Comparison of ENCODE assay signal across 8 mouse cellular contexts in genomic region chr7:45053117-45053930, GRCm38 (mm10). TPM values are rescaled to one million over a fixed set of nuclear protein-coding genes. Genes with fewer than 3 reads are reported as not detected.
DNase-seq lines count a peak whose midpoint lies in the region; ATAC-seq and TF ChIP-seq lines count a peak whose summit lies in the region.

No protein-coding gene starts in this region.

- peak overlapping the region; percentile 96 for H3K9ac ChIP-seq in midbrain, postnatal 0 days (replicated peaks; ENCODE audit: low read length, poor library complexity, severe bottlenecking)

- WGBS in midbrain, postnatal 0 days = 2% methylated on average over 26 of the region's 59 CpGs

- peaks cover 4% of the 10 kb centered on the region; the same call in 1 of the 2 replicates for H3K4me1 ChIP-seq in midbrain, postnatal 0 days (ENCODE audit: insufficient read depth, low read length)

- ATAC-seq in midbrain, postnatal 0 days (ENCODE audit: low FRiP score) = peak; percentile 45

- H3K27me3 ChIP-seq in midbrain, postnatal 0 days (ENCODE audit: insufficient read depth, low read length) = no peaks in the 10 kb centered on the region

- H3K9me3 ChIP-seq in midbrain, postnatal 0 days (ENCODE audit: low read length) = no peaks in the 10 kb centered on the region

- TF ChIP-seq CTCF in midbrain, postnatal 0 days (IDR thresholded peaks at IDR 0.05) = no peak

- H3K36me3 ChIP-seq in midbrain, postnatal 0 days (ENCODE audit: insufficient read depth, low read length) = peaks cover 19% of the 10 kb centered on the region

- H3K4me3 ChIP-seq in midbrain, postnatal 0 days (ENCODE audit: low read depth, low read length) = peak overlapping the region; percentile 81

- peak overlapping the region; percentile 99 for H3K27ac ChIP-seq in midbrain, postnatal 0 days (ENCODE audit: low read depth, low read length)

- H3K4me2 ChIP-seq in midbrain, postnatal 0 days (ENCODE audit: low read depth, low read length, poor library complexity, severe bottlenecking) = peak overlapping the region; percentile 93

- DNase-seq in urinary bladder, adult 18-20 months (ENCODE audit: low spot score in 2 of 2) = peak; percentile 70 to 78
- DNase-seq in urinary bladder, postnatal 10 days (ENCODE audit: low spot score) = no peak
- DNase-seq in embryo, embryonic 9.5 days (ENCODE audit: extremely low spot score) = peak; percentile 90
- DNase-seq in heart, adult 8-10 months (ENCODE audit: low spot score) = peak; percentile 64
- DNase-seq in kidney, adult 8-10 months = peak; percentile 61 to 66
- DNase-seq in liver = peak; percentile 82
- DNase-seq in midbrain, postnatal 0 days (ENCODE audit: low spot score) = peak; percentile 85
- peak; percentile 57 to 72 for DNase-seq in spleen, postnatal 10 days (ENCODE audit: low spot score in 2 of 2)

RNA-seq across cellular contexts. Expression of gene Prr12, which starts 0.6 kb away (rescaled TPM):
- 10 to 100 TPM; 22.4 to 26.3 (median 24.9) TPM for total RNA-seq in heart, adult 8-10 months (2022)
- total RNA-seq in midbrain, postnatal 0 days (2014; rRNA removed) = 17.4 and 17.9 TPM in 2 replicates
- 8.8 and 9.2 TPM in 2 replicates for polyA plus RNA-seq in midbrain, postnatal 0 days (2015; fragmentation: Nextera tagmentation; extraction: Ambion mirVana)

RNA-seq across cellular contexts. Expression of gene Nosip, which starts 8.9 kb away (rescaled TPM):
- 10 to 100 TPM; 30.6 to 33.8 (median 32.7) TPM for total RNA-seq in heart, adult 8-10 months (2022)
- 68.3 and 79.4 TPM in 2 replicates for total RNA-seq in midbrain, postnatal 0 days (2014; rRNA removed)
- 70.0 and 72.3 TPM in 2 replicates for polyA plus RNA-seq in midbrain, postnatal 0 days (2015; fragmentation: Nextera tagmentation; extraction: Ambion mirVana)

RNA-seq across cellular contexts. Expression of gene Prrg2, which starts 9.2 kb away (rescaled TPM):
- total RNA-seq in heart, adult 8-10 months (2022) = 1 to 10 TPM; 5.6 to 7.8 (median 6.7) TPM
- total RNA-seq in midbrain, postnatal 0 days (2014; rRNA removed) = 7.7 and 10.3 TPM in 2 replicates
- polyA plus RNA-seq in midbrain, postnatal 0 days (2015; fragmentation: Nextera tagmentation; extraction: Ambion mirVana) = 13.7 and 15.7 TPM in 2 replicates

RNA-seq across cellular contexts. Expression of gene Rras, which starts 35.6 kb away (rescaled TPM):
- 10 to 100 TPM; 40.2 to 49.8 (median 44.1) TPM for total RNA-seq in heart, adult 8-10 months (2022)
- total RNA-seq in midbrain, postnatal 0 days (2014; rRNA removed) = 7.3 and 7.9 TPM in 2 replicates
- 11.9 and 14.0 TPM in 2 replicates for polyA plus RNA-seq in midbrain, postnatal 0 days (2015; fragmentation: Nextera tagmentation; extraction: Ambion mirVana)

RNA-seq across cellular contexts. Expression of gene Scaf1, which starts 37.2 kb away (rescaled TPM):
- 10 to 100 TPM; 46.8 to 56.2 (median 49.7) TPM for total RNA-seq in heart, adult 8-10 months (2022)
- total RNA-seq in midbrain, postnatal 0 days (2014; rRNA removed) = 86.5 and 90.9 TPM in 2 replicates
- polyA plus RNA-seq in midbrain, postnatal 0 days (2015; fragmentation: Nextera tagmentation; extraction: Ambion mirVana) = 49.0 and 53.3 TPM in 2 replicates
